Mouse (Mus musculus) layer of hippocampus, adult 2 months (tissue): Measurements from ENCODE around the gene Tmco1. TPM values are rescaled to one million over a fixed set of nuclear protein-coding genes. Genes with fewer than 3 reads are reported as not detected.
"Not testable (repeated sequence)": the region's sequence is repeated elsewhere in the genome, so short reads cannot be mapped to it uniquely, and the experiment has no call there.

ENCODE experiments used
- DNase-seq, 2 experiments: peaks; one replicate each; pipeline ENCODE4 v3.0.0; 2022; ENCODE audit warnings: low spot score in 2 of 2
- H3K27ac ChIP-seq: fragments of 200-600 bp; 2 replicates; pipeline ENCODE4 v1.8.1; 2022
- H3K4me3 ChIP-seq: fragments of 200-600 bp; 2 replicates; pipeline ENCODE4 v1.8.1; 2022; ENCODE audit warnings: mild to moderate bottlenecking
- CTCF ChIP-seq: fragments of 200-600 bp; conservative IDR thresholded peaks from 2 replicates; pipeline ENCODE4 v1.8.1; 2022; ENCODE audit warnings: antibody characterized with exemption, mild to moderate bottlenecking, moderate library complexity
- total RNA-seq, 2 experiments: library from RNA; stranded (reverse); gene quantifications; 2 replicates each; pipeline ENCODE4 v1.2.3; 2021

Gene Tmco1
- total RNA-seq, 2 experiments from 2014 or later: 49.6 to 50.4 TPM

- no peak overlapping the region for H3K4me3 ChIP-seq
- TF ChIP-seq CTCF: no peak
- no peak for DNase-seq
- H3K27ac ChIP-seq: no peak overlapping the region
These were observed 13.5 kb downstream of the Tmco1 start for GRCm38 (mm10) chr1:167321691-167322090.

- Histone ChIP-seq H3K27ac (peak overlapping the region; percentile 77; the same call in 1 of the 2 replicates), H3K4me3 (no peak overlapping the region)
- peak; percentile 36 to 56 for DNase-seq
- no peak for TF ChIP-seq CTCF
These were observed 20.6 kb downstream of the Tmco1 start for GRCm38 (mm10) chr1:167328776-167329175.

- no peak for DNase-seq
- Histone ChIP-seq H3K4me3 (no peak overlapping the region), H3K27ac (peak overlapping the region; percentile 59)
- no peak for TF ChIP-seq CTCF
These were observed 22.9 kb downstream of the Tmco1 start for GRCm38 (mm10) chr1:167331106-167331505.

GRCm38 (mm10) chr1:167336398-167336797 is 28.2 kb downstream of the Tmco1 start:
- Histone ChIP-seq H3K4me3 (no peak overlapping the region), H3K27ac (no peak overlapping the region)
- TF ChIP-seq CTCF: no peak
- no peak for DNase-seq

GRCm38 (mm10) chr1:167337463-167338095 is 29.4 kb downstream of the Tmco1 start:
- TF ChIP-seq CTCF: peak; percentile 98
- Histone ChIP-seq H3K4me3 (no peak overlapping the region), H3K27ac (peak overlapping the region; percentile 24)
- DNase-seq: peak; percentile 91 to 92

- no peak for DNase-seq
- no peak for TF ChIP-seq CTCF
- H3K27ac ChIP-seq: peak overlapping the region; percentile 11; the same call in 1 of the 2 replicates
- no peak overlapping the region for H3K4me3 ChIP-seq
These were observed 31.1 kb downstream of the Tmco1 start for GRCm38 (mm10) chr1:167339177-167339781.

GRCm38 (mm10) chr1:167340111-167340787 is 32.1 kb downstream of the Tmco1 start:
- peak overlapping the region; percentile 47 for H3K4me3 ChIP-seq
- peak overlapping the region; percentile 39; the same call in 1 of the 2 replicates for H3K27ac ChIP-seq
- TF ChIP-seq CTCF: no peak
- DNase-seq: no peak

- TF ChIP-seq CTCF: no peak
- no peak overlapping the region for H3K27ac ChIP-seq
- DNase-seq: no peak
- no peak overlapping the region for H3K4me3 ChIP-seq
These were observed 32.8 kb downstream of the Tmco1 start for GRCm38 (mm10) chr1:167340910-167341528.

GRCm38 (mm10) chr1:167342831-167343230 is 34.7 kb downstream of the Tmco1 start:
- H3K4me3 ChIP-seq: no peak overlapping the region
- no peak for DNase-seq
- no peak for TF ChIP-seq CTCF
- H3K27ac ChIP-seq: no peak overlapping the region

GRCm38 (mm10) chr1:167345994-167346520 is 37.9 kb downstream of the Tmco1 start:
- DNase-seq, H3K4me3 ChIP-seq, H3K27ac ChIP-seq: not testable (repeated sequence)
- TF ChIP-seq CTCF: 0 out of 2 replicates have a peak, but pooled peaks have one; percentile 7

- not testable (repeated sequence) for DNase-seq, H3K4me3 ChIP-seq
- peak overlapping the region; percentile 87 for H3K27ac ChIP-seq
- TF ChIP-seq CTCF: peak; percentile 12; the same call in 1 of the 2 replicates
These were observed 41.0 kb downstream of the Tmco1 start for GRCm38 (mm10) chr1:167349206-167349605.

GRCm38 (mm10) chr1:167349815-167350596 is 41.8 kb downstream of the Tmco1 start, which contains the start of gene Aldh9a1:
TSS of gene Aldh9a1 (plus strand) at chr1:167349991.
- DNase-seq: peak; percentile 80 to 83
- peak within 1 kb of the TSS; percentile 81 for H3K4me3 ChIP-seq
- H3K27ac ChIP-seq: peak within 1 kb of the TSS; percentile 87
- TF ChIP-seq CTCF: no peak
